Mouse (Mus musculus) embryonic facial prominence, embryonic 13.5 days (tissue): ENCODE data around the gene Slc19a2. TPM values are rescaled to one million over a fixed set of nuclear protein-coding genes. Genes with fewer than 3 reads are reported as not detected.

Source experiments
- ATAC-seq: fragments of 200-750 bp; cut with Nextera tagmentation; 2 replicates; pipeline ENCODE4 v1.8.0; 2017; ENCODE audit warnings: low read depth; ENCODE audit not compliant: insufficient number of reproducible peaks, insufficient read depth, low FRiP score, low TSS enrichment
- H3K27ac ChIP-seq: fragments of 300-500 bp; sonication (generic); 2 replicates; pipeline ENCODE4 v1.5.1; 2015; ENCODE audit warnings: moderate library complexity, mild to moderate bottlenecking, inconsistent platforms
- H3K27me3 ChIP-seq: fragments of 300-500 bp; sonication (generic); 2 replicates; pipeline ENCODE4 v1.6.1; 2015; ENCODE audit warnings: mild to moderate bottlenecking, inconsistent platforms
- H3K36me3 ChIP-seq: fragments of 300-500 bp; sonication (generic); 2 replicates; pipeline ENCODE4 v1.6.1; 2015; ENCODE audit warnings: mild to moderate bottlenecking, inconsistent platforms
- H3K4me1 ChIP-seq: fragments of 300-500 bp; sonication (generic); 2 replicates; pipeline ENCODE4 v1.6.1; 2015; ENCODE audit warnings: inconsistent platforms
- H3K4me2 ChIP-seq: fragments of 300-500 bp; sonication (generic); 2 replicates; pipeline ENCODE4 v1.6.1; 2015; ENCODE audit warnings: moderate library complexity, mild to moderate bottlenecking, inconsistent platforms
- H3K4me3 ChIP-seq: fragments of 300-500 bp; sonication (generic); 2 replicates; pipeline ENCODE4 v1.5.1; 2015; ENCODE audit warnings: mild to moderate bottlenecking, inconsistent platforms
- H3K9ac ChIP-seq: fragments of 300-500 bp; sonication (generic); 2 replicates; pipeline ENCODE4 v1.6.1; 2015; ENCODE audit warnings: mild to moderate bottlenecking, inconsistent platforms
- H3K9me3 ChIP-seq: fragments of 300-500 bp; sonication (generic); 2 replicates; pipeline ENCODE4 v1.6.1; 2016; ENCODE audit warnings: inconsistent platforms
- WGBS: fragments of 180-500 bp; shearing (Covaris S2); methylation state at CpG from one replicate; pipeline ENCODE4 v1.1.7; 2015; ENCODE audit warnings: mixed read lengths; 5-methylcytosine and 5-hydroxymethylcytosine counted together
- polyA plus RNA-seq: library from polyadenylated mRNA; unstranded; fragments of >200 nt; fragmentation: Nextera tagmentation; extraction: Ambion mirVana; gene quantifications from 2 replicates; pipeline ENCODE4 v1.2.1, GENCODE M21; 2015

Slc19a2 gene
- polyA plus RNA-seq, 1 experiment from 2014 or later: 6.7 TPM

DNA sequence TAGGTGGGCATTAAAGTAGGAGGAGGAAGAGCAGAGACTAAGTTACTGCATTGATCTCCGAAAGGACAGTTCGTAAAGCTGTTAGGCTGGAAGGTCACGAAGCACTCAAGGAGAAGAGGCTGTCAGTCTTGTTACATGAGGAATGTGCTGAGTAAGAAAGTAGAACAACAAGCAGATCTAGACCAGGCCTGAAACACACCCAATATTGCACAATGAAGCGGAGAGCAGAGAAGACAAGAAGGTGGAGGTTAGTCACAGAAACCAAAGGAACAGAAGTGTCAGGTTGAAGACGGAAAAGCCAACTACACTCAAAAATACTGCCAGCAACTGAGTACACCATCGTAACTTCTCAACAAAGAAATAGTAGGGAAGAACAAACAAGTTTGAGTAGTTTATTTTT lies 45.2 kb downstream of the Slc19a2 start:
- 92% methylated on average over 6 of the region's 6 CpGs for whole genome bisulfite sequencing

DNA sequence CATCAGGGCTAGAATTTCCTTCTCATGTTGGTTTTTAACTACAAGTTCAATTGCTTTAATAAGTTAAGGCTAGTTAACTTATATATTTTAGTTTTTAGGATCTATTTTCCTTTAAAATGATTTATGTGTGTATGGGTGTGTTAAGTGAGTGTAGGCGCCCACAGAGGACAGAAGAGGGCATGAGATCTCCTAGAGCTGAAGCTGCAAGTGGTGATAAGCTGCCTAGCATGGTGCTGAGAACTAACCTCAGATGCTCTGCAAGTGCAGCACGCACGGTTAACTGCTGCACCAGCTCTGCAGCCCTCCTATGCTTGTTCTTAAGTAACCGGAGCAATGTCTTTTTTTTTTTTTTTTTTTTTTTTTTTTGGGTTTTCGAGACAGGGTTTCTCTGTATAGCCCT lies 47.6 kb downstream of the Slc19a2 start:
- H3K9ac ChIP-seq: no peak overlapping the region
- H3K4me2 ChIP-seq: no peak overlapping the region
- H3K4me3 ChIP-seq: no peak overlapping the region
- no peaks in the 10 kb centered on the region for H3K9me3 ChIP-seq
- no peaks in the 10 kb centered on the region for H3K27me3 ChIP-seq
- ATAC-seq: no peak
- no peak overlapping the region for H3K27ac ChIP-seq
- 95% methylated on average over 4 of the region's 5 CpGs for WGBS
- H3K4me1 ChIP-seq: no peaks in the 10 kb centered on the region
- H3K36me3 ChIP-seq: peaks cover 79% of the 10 kb centered on the region

More for the DNA sequence above, 45.2 kb downstream of the Slc19a2 start:
- no peak for ATAC-seq
- H3K4me3 ChIP-seq: no peak overlapping the region
- H3K4me2 ChIP-seq: no peak overlapping the region
- no peaks in the 10 kb centered on the region for H3K9me3 ChIP-seq
- no peak overlapping the region for H3K9ac ChIP-seq
- H3K36me3 ChIP-seq: peaks cover 67% of the 10 kb centered on the region
- H3K27me3 ChIP-seq: no peaks in the 10 kb centered on the region
- H3K4me1 ChIP-seq: no peaks in the 10 kb centered on the region
- H3K27ac ChIP-seq: no peak overlapping the region

DNA sequence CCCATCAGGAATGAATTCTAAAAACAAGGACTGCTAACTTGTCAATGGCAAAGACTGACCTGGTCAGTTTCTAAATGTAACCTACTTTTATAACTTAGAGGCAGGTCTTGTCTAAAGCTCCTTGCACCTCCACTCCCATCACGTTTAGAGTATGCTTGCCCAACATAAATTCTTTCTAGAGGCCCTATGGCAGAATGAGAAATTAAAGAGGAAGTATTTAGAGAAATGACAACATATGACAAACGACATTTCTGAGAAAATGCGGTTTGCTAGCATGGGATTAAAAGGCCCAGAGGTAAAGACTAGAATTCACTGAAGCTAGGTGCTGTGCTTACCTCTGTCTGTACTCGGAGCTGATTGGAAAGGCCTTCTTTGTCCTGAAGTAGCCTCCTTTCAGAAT lies 53.1 kb downstream of the Slc19a2 start:
- Histone ChIP-seq H3K27me3 (no peaks in the 10 kb centered on the region), H3K36me3 (peaks cover 58% of the 10 kb centered on the region), H3K4me3 (no peak overlapping the region), H3K4me1 (peaks cover 14% of the 10 kb centered on the region), H3K4me2 (no peak overlapping the region), H3K9me3 (no peaks in the 10 kb centered on the region), H3K9ac (no peak overlapping the region), H3K27ac (no peak overlapping the region)
- ATAC-seq: no peak
- WGBS: 91% methylated on average over 4 of the region's 4 CpGs

DNA sequence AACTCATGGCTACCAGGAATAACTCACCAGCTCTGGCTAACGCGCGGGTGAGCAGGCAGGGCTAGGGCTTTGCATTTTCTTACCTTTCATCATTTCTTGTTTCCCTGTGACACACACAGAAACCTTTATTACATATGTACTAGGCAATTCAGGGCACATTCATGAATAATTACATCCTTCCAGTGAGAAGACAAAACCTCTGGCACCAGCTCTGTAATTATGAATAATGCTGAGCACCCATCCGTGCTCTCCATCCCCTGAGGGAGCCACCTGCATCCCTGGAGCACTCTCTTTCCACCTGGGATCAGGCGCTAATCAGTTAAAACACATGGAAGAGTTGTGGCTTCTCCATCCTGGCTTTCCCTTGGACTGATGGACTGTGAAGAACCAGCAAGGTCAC lies 55.0 kb downstream of the Slc19a2 start, which contains the start of gene Nme7:
Gene Nme7 (plus strand): TSS at position 301 of the 400 bp plus-strand sequence.
- 79% methylated on average over 5 of the region's 5 CpGs for WGBS
- Histone ChIP-seq H3K27ac (no peak within 1 kb of the TSS), H3K4me2 (no peak within 1 kb of the TSS), H3K9ac (no peak within 1 kb of the TSS), H3K4me3 (no peak within 1 kb of the TSS), H3K27me3 (no peaks in the 10 kb centered on the region), H3K9me3 (no peaks in the 10 kb centered on the region), H3K36me3 (peaks cover 42% of the 10 kb centered on the region), H3K4me1 (peaks cover 22% of the 10 kb centered on the region)
- ATAC-seq: no peak

DNA sequence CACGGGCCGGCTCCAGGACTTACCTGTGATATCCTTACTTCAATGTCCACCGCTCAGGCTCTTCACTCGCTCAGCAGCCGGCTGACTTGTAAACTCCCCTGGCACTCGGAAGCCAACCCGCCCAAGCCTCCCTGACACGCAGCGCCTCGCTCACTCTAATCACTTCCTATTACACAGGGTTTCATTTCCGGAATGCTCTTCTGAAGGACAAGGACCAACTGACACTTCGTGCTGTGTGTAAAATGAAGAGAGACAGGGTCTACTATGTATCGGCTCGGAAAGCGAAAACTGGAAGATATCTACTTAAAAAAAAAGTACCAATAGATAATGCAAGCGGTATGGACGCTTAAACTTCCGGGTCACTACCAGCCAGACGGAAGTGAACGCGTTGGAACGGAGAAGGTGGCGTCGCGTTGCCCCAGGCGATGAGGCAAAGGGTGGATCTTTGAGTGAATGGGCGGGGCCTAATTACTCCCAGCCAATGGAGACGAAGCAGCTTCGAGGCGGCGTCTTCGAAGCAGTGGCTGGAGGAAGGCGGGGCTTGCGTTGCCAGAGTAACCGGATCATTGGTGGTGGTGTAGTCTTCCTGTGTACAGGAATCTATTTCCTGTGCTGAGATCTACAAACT lies 58.4 kb downstream of the Slc19a2 start, which contains the start of gene Blzf1:
Gene Blzf1 (minus strand): TSS at position 366 of the 628 bp plus-strand sequence.
- Histone ChIP-seq H3K9ac (peak within 1 kb of the TSS; percentile 83), H3K36me3 (peaks cover 10% of the 10 kb centered on the region), H3K27me3 (no peaks in the 10 kb centered on the region), H3K9me3 (no peaks in the 10 kb centered on the region), H3K4me2 (peak within 1 kb of the TSS; percentile 75), H3K27ac (peak within 1 kb of the TSS; percentile 62), H3K4me1 (peaks cover 22% of the 10 kb centered on the region), H3K4me3 (peak within 1 kb of the TSS; percentile 85)
- WGBS: under 1% methylated on average over 35 of the region's 35 CpGs
- peak; percentile 95 for ATAC-seq

DNA sequence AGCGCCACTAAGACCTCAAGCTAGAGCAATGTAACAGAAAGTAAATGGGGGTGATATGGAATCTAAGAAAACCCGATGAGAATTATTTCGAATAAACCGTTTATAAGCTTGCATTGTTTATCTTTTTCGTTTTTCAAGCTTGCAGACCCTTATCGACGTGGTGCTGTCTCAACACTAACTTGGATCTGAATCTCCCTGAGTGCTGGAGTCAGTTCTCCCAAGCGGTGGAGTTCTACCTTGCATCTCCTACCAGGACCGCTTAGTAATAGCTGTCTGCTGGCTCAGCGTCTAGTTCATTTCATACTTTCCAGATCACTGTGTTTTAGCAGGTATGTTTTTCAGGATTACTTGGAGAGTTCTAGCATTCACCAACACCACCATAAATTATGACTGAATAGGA lies 59.1 kb downstream of the Slc19a2 start:
- peak overlapping the region; percentile 85 for H3K4me3 ChIP-seq
- H3K27me3 ChIP-seq: no peaks in the 10 kb centered on the region
- peaks cover 8% of the 10 kb centered on the region for H3K36me3 ChIP-seq
- 12% methylated on average over 10 of the region's 10 CpGs for WGBS
- peak overlapping the region; percentile 75 for H3K4me2 ChIP-seq
- H3K27ac ChIP-seq: peak overlapping the region; percentile 34; the same call in 1 of the 2 replicates
- no peak for ATAC-seq
- no peaks in the 10 kb centered on the region for H3K9me3 ChIP-seq
- peaks cover 22% of the 10 kb centered on the region for H3K4me1 ChIP-seq
- peak overlapping the region; percentile 67 for H3K9ac ChIP-seq

DNA sequence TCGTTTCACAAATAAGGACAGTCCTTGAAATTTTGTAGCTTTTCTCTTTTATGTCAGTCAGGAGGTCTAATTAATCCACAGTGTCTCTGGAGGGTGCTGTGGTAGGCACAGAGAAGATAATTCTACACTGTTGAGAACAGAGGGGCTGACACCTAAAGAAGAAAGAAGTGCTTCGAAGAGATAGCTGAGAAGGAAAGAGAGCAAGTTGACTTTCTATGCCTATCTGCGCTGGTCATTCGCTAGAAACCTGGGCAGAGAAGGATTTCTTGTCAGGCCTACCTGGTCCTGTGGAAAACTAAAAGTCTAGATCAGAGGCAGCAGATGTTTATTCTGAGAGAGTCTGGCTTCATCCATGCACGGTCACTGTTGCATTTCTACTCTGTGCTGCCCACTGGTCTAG lies 65.2 kb downstream of the Slc19a2 start:
- Histone ChIP-seq H3K9ac (no peak overlapping the region), H3K36me3 (peaks cover 22% of the 10 kb centered on the region), H3K9me3 (no peaks in the 10 kb centered on the region), H3K27me3 (no peaks in the 10 kb centered on the region), H3K27ac (no peak overlapping the region), H3K4me3 (no peak overlapping the region), H3K4me1 (no peaks in the 10 kb centered on the region), H3K4me2 (no peak overlapping the region)
- no peak for ATAC-seq
- 92% methylated on average over 5 of the region's 5 CpGs for WGBS

Other genes with a start within 250 kb of the Slc19a2 start
- gene Sele, start 200.8 kb upstream of the Slc19a2 start, polyA plus RNA-seq: not detected in 2 replicates
- 0.30 and 0.43 TPM in 2 replicates for gene Sell, start 187.1 kb upstream of the Slc19a2 start, polyA plus RNA-seq
- gene Selp, start 133.8 kb upstream of the Slc19a2 start, polyA plus RNA-seq: not detected in 2 replicates
- 0.14 and 0.30 TPM in 2 replicates for gene F5, start 97.2 kb upstream of the Slc19a2 start, polyA plus RNA-seq
- 5.1 and 6.8 TPM in 2 replicates for gene Ccdc181, start 26.5 kb downstream of the Slc19a2 start, polyA plus RNA-seq
- gene Nme7, start 55.1 kb downstream of the Slc19a2 start, polyA plus RNA-seq: 45.4 and 48.3 TPM in 2 replicates
- 35.0 and 35.3 TPM in 2 replicates for gene Blzf1, start 58.4 kb downstream of the Slc19a2 start, polyA plus RNA-seq
- gene Atp1b1, start 209.3 kb downstream of the Slc19a2 start, polyA plus RNA-seq: 12.5 and 20.0 TPM in 2 replicates